Mouse (Mus musculus) embryonic facial prominence, embryonic 11.5 days (tissue): ENCODE measurements around the gene Clstn1. TPM values are rescaled to one million over a fixed set of nuclear protein-coding genes. Genes with fewer than 3 reads are reported as not detected.
"Not testable (repeated sequence)": the region's sequence is repeated elsewhere in the genome, so short reads cannot be mapped to it uniquely, and the experiment has no call there.

Experiments used
- ATAC-seq: fragments of 200-750 bp; cut with Nextera tagmentation; replicated peaks from 2 replicates; pipeline ENCODE4 v1.8.0; 2017; ENCODE audit warnings: low read depth; ENCODE audit not compliant: insufficient number of reproducible peaks, low FRiP score, low TSS enrichment
- DNase-seq: peaks from one replicate; pipeline ENCODE4 v3.0.0-alpha.2; 2015; ENCODE audit warnings: low spot score
- H3K27ac ChIP-seq: fragments of 300-500 bp; sonication (generic); replicated peaks from 2 replicates; pipeline ENCODE4 v1.5.1; 2014; ENCODE audit warnings: mild to moderate bottlenecking, low read depth, low read length, control low read depth
- H3K27me3 ChIP-seq: fragments of 300-500 bp; sonication (generic); 2 replicates; pipeline ENCODE4 v1.6.1; 2014; ENCODE audit warnings: mild to moderate bottlenecking, low read length, moderate library complexity, mixed read lengths; ENCODE audit not compliant: control insufficient read depth, insufficient read depth
- H3K36me3 ChIP-seq: fragments of 300-500 bp; sonication (generic); replicated peaks from 2 replicates; pipeline ENCODE4 v1.6.1; 2014; ENCODE audit warnings: low read depth, mild to moderate bottlenecking, low read length, moderate library complexity, mixed read lengths; ENCODE audit not compliant: control insufficient read depth, insufficient read depth
- H3K4me1 ChIP-seq: fragments of 300-500 bp; sonication (generic); 2 replicates; pipeline ENCODE4 v1.6.1; 2014; ENCODE audit warnings: low read length, mixed read lengths; ENCODE audit not compliant: control insufficient read depth, insufficient read depth
- H3K4me2 ChIP-seq: fragments of 300-500 bp; sonication (generic); 2 replicates; pipeline ENCODE4 v1.6.1; 2014; ENCODE audit warnings: low read depth, mild to moderate bottlenecking, control low read depth, low read length, moderate library complexity
- H3K4me3 ChIP-seq: fragments of 300-500 bp; sonication (generic); 2 replicates; pipeline ENCODE4 v1.5.1; 2014; ENCODE audit warnings: low read depth, low read length, control low read depth
- H3K9ac ChIP-seq: fragments of 300-500 bp; sonication (generic); replicated peaks from 2 replicates; pipeline ENCODE4 v1.6.1; 2014; ENCODE audit warnings: mild to moderate bottlenecking, control low read depth, low read length
- H3K9me3 ChIP-seq: fragments of 300-500 bp; sonication (generic); replicated peaks from 2 replicates; pipeline ENCODE4 v1.6.1; 2016; ENCODE audit warnings: mild to moderate bottlenecking, low read length, inconsistent platforms, mixed read lengths; ENCODE audit not compliant: control insufficient read depth
- WGBS: fragments of 180-500 bp; shearing (Covaris S2); extraction: QIAGEN DNeasy Blood & Tissue Kit; methylation state at CpG from one replicate; pipeline ENCODE4 v1.1.7; 2014; 5-methylcytosine and 5-hydroxymethylcytosine counted together
- polyA plus RNA-seq: library from polyadenylated mRNA; unstranded; fragments of >200 nt; fragmentation: Nextera tagmentation; extraction: Ambion mirVana; gene quantifications from 2 replicates; pipeline ENCODE4 v1.2.1, GENCODE M21; 2014

The Clstn1 gene
- polyA plus RNA-seq, 1 experiment from 2014 or later: 27.3 TPM

DNA sequence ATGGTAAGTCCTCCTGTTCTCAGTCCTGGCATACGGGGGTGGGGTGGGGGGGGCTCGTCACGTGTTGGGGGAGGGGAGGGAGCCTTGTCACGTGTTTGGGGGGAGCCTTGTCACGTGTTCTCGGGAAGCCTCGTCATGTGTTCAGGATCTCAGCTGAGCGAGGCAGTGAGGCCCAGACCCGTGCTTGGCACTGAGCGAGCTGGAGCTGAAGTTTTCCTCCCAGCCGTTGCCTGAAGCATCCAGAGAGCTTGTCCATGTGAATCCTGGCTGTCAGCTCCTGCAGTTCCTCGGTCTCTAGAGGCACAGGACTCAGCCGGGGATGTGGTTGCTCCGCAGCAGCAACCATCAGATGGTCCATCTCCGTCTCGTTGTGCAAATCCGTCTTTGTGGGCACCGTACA is 19.8 kb downstream of the Clstn1 start:
- ATAC-seq: no peak
- Histone ChIP-seq H3K27ac (no peak overlapping the region), H3K4me1 (peaks cover 9% of the 10 kb centered on the region; the same call in 1 of the 2 replicates), H3K36me3 (no peaks in the 10 kb centered on the region), H3K9me3 (no peaks in the 10 kb centered on the region), H3K27me3 (no peaks in the 10 kb centered on the region), H3K4me2 (no peak overlapping the region), H3K9ac (no peak overlapping the region), H3K4me3 (no peak overlapping the region)
- 84% methylated on average over 18 of the region's 18 CpGs for WGBS
- no peak for DNase-seq

DNA sequence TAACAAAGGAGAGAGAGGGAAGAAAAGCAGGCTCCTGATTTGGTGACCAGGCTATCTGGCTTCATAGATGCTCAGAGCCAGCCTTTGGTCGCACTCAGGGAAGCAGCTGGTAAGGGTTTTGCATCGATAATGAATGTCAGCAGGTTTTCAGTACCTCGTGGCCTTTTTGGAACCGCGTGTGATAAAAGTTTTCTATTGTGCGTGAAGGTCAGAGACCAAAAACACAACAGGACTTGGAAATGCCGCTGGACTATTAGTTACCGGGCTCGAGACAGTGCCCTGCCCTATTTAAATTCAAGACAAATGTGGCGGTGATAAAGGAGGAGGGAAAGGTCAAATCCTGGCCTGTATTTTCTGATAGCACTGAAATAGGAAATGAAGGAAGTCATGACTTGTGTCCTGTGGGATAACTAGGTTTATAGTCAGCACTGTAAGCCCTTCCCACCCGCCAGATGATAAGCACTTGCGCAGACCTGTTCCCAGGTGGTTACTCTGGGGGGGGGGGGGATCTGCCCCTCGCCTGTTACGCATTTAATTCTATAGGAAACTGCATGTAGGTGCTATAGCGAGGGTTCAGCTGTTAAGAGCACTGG is 20.6 kb downstream of the Clstn1 start:
- Histone ChIP-seq H3K27me3 (no peaks in the 10 kb centered on the region), H3K9me3 (no peaks in the 10 kb centered on the region), H3K4me1 (peaks cover 9% of the 10 kb centered on the region; the same call in 1 of the 2 replicates), H3K4me2 (no peak overlapping the region), H3K36me3 (no peaks in the 10 kb centered on the region), H3K27ac (no peak overlapping the region), H3K9ac (no peak overlapping the region), H3K4me3 (no peak overlapping the region)
- no peak for DNase-seq
- 61% methylated on average over 15 of the region's 15 CpGs for WGBS
- ATAC-seq: no peak

DNA sequence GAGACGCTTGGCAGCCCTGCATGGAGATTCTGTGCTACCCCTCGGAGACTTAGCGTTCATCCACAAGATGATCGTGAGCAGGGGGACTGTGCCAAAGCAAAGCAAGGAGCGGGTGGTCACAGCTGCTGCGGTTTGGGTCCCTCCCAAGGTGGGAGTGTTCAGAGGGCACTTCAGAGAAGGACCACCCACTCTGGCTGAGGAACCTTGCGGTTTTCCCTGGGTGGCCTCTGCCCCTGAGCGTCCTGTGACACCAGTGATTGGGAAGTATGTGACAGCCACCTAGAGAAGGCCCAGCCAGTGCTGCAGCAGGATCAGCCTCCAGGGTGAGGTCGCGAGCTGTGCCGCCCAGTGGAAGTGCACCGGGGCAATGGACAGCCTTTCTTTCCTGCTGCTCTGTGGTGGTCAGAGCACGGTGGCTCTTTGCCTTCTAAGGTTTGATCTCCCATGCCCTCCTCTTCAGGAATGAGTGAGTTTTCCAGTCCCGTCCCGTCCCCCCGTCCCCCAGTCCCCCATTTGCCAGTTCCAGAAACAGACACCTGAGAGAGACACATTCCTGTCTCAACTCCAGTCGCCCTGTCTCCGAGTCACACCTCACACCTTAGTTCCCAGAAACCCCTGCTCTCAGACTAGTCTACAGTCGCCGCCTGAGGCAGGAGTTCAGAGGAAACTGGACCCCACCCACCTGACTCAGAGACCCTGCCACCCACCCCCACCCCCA is 21.5 kb downstream of the Clstn1 start:
- no peaks in the 10 kb centered on the region for H3K9me3 ChIP-seq
- H3K27ac ChIP-seq: no peak overlapping the region
- no peak for ATAC-seq
- H3K27me3 ChIP-seq: no peaks in the 10 kb centered on the region
- DNase-seq: no peak
- no peak overlapping the region for H3K4me2 ChIP-seq
- H3K36me3 ChIP-seq: no peaks in the 10 kb centered on the region
- 54% methylated on average over 20 of the region's 20 CpGs for WGBS
- peaks cover 7% of the 10 kb centered on the region; the same call in 1 of the 2 replicates for H3K4me1 ChIP-seq
- H3K4me3 ChIP-seq: no peak overlapping the region
- no peak overlapping the region for H3K9ac ChIP-seq

GRCm38 (mm10) chr4:149608309-149608638 is 22.0 kb downstream of the Clstn1 start:
- Histone ChIP-seq H3K27ac (no peak overlapping the region), H3K4me3 (no peak overlapping the region), H3K4me2 (no peak overlapping the region), H3K9me3 (no peaks in the 10 kb centered on the region), H3K36me3 (no peaks in the 10 kb centered on the region), H3K9ac (no peak overlapping the region), H3K27me3 (no peaks in the 10 kb centered on the region), H3K4me1 (peaks cover 7% of the 10 kb centered on the region; the same call in 1 of the 2 replicates)
- whole genome bisulfite sequencing: 84% methylated on average over 6 of the region's 6 CpGs
- DNase-seq: no peak
- no peak for ATAC-seq

- H3K27ac ChIP-seq: no peak overlapping the region
- WGBS: 76% methylated on average over 8 of the region's 8 CpGs
- no peak overlapping the region for H3K4me2 ChIP-seq
- ATAC-seq: no peak
- no peak overlapping the region for H3K9ac ChIP-seq
- no peak for DNase-seq
- H3K36me3 ChIP-seq: no peaks in the 10 kb centered on the region
- H3K27me3 ChIP-seq: no peaks in the 10 kb centered on the region
- H3K4me1 ChIP-seq: peaks cover 7% of the 10 kb centered on the region; the same call in 1 of the 2 replicates
- H3K9me3 ChIP-seq: no peaks in the 10 kb centered on the region
- no peak overlapping the region for H3K4me3 ChIP-seq
Observed at GRCm38 (mm10) chr4:149609256-149610025, 23.2 kb downstream of the Clstn1 start.

DNA sequence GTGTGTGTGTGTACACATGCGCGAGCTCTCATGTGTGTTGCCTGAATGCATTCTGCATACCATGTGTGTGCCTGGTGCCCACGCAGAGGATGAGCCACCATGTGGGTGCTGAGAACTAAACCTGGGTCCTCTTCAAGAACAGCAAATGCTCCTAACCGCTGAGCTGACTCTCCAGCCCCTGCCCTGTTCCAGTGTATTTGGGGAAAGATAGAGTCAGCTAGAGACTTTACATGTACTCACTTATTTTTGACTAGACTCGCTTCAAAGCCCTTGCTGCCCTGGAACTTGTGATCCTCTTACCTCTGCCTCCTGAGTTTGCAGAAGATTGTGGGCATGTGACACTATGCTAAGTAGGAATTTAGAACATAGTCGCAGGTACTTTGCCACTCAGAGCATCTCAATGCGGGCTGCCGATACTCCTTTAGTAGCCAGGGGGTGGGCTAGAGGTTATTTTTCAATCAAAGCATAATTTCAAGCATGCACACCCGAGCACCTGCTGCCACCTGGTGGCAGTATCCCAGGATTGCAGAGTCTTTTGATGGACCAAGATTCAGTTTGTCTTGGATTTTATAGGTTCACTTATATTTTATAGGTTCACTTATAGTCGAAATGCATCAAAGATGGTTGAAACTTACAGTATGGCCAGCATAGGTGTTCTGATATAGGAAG is 25.2 kb downstream of the Clstn1 start:
- H3K4me3 ChIP-seq: no peak overlapping the region
- no peak overlapping the region for H3K27ac ChIP-seq
- no peak overlapping the region for H3K4me2 ChIP-seq
- no peak overlapping the region for H3K9ac ChIP-seq
- peaks cover 7% of the 10 kb centered on the region; the same call in 1 of the 2 replicates for H3K4me1 ChIP-seq
- 47% methylated on average over 10 of the region's 10 CpGs for WGBS
- H3K36me3 ChIP-seq: no peaks in the 10 kb centered on the region
- H3K27me3 ChIP-seq: no peaks in the 10 kb centered on the region
- peak; percentile 79 for DNase-seq
- no peak for ATAC-seq
- H3K9me3 ChIP-seq: no peaks in the 10 kb centered on the region

GRCm38 (mm10) chr4:149613497-149613896 is 27.2 kb downstream of the Clstn1 start:
- H3K4me2 ChIP-seq, H3K9ac ChIP-seq, H3K9me3 ChIP-seq, H3K36me3 ChIP-seq, H3K4me1 ChIP-seq, H3K27ac ChIP-seq, ATAC-seq, DNase-seq, H3K4me3 ChIP-seq, H3K27me3 ChIP-seq: not testable (repeated sequence)
- 63% methylated on average over 6 of the region's 6 CpGs for WGBS
